Mouse (Mus musculus): ENCODE results near the gene Otub1. TPM values are rescaled to one million over a fixed set of nuclear protein-coding genes. Genes with fewer than 3 reads are reported as not detected.

The Otub1 gene
- polyA plus RNA-seq, 1 experiment = 87.5 TPM

DNA sequence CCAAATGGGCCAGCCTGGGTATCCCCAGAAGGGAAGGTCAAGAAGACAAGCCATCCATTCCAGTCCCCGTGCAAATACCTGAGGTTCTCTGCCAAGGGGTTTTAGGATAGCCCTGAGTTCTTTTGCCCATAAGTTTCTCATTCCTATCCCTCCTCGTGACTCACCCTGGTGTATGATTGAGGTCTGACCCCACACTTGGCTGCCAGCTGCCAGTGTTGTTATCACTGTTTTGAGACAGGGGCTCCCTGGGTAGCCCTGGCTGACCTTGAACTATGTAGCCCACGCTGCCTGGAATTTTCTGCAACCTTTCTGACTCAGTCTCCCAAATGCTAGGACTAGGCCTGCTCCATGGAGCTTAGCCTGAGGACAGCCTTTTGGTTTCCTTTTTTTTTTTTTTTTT, 45.1 kb downstream of the Otub1 start:
- Histone ChIP-seq H3K27ac (ENCODE audit: insufficient read depth, low read length) (no peak overlapping the region), H3K9me3 (replicated peaks; ENCODE audit: control insufficient read depth, insufficient read depth, low read length, poor library complexity, severe bottlenecking) (no peaks in the 10 kb centered on the region), H3K4me1 (ENCODE audit: control insufficient read depth, insufficient read depth, low read length) (no peaks in the 10 kb centered on the region), H3K27me3 (ENCODE audit: control insufficient read depth, insufficient read depth, low read length, poor library complexity, severe bottlenecking) (peaks cover 15% of the 10 kb centered on the region), H3K4me3 (ENCODE audit: low read depth, low read length) (no peak overlapping the region), H3K36me3 (ENCODE audit: control insufficient read depth, insufficient read depth, low read length, poor library complexity, severe bottlenecking) (no peaks in the 10 kb centered on the region), H3K9ac (ENCODE audit: low read depth, poor library complexity, severe bottlenecking) (no peak overlapping the region)
- TF ChIP-seq POLR2A (IDR thresholded peaks at IDR 0.05; ENCODE audit: insufficient read depth, low read length) = no peak
- TF ChIP-seq CTCF (IDR thresholded peaks at IDR 0.05; ENCODE audit: low read depth, low read length) = no peak
- TF ChIP-seq EP300 (IDR thresholded peaks at IDR 0.05; ENCODE audit: insufficient read depth, low read depth, low read length) = no peak

DNA sequence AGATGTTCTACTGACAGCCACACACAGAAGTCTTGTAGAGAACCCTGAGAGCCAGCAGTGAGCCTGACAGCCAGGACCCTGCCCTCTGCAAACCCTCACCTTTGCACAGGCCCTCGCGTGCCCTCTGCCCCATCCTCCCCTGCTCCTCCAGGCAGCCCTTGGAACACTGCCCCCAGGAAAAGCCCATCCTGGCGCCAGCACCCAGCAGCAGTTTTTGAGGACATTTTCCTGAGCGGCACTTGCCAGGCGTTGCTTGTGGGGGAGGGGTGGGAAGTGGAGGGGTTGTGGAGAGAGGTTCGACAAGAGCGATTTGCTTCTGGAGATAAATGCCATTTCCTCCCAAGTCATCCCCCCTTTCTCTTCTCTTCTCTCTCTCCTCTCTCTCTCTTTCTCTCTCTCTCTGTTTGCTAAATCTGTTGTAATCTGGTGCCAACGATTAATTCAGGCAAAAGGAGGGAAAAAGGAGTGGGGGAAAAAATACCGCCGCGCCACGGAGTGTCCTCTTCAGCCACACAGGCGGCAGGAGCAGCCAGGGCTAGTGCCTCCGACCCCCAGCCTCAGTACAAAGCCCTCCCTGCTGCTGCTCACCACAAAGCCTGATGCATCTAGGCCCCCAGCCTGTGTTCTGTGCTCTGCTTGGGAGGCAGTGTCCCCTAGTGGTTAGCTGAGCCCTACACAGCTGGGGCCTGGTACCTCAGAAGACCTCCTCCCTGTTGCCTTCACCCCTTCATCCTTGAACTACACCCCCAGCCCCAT, 45.8 kb downstream of the Otub1 start:
- Histone ChIP-seq H3K9ac (ENCODE audit: low read depth, poor library complexity, severe bottlenecking) (no peak overlapping the region), H3K27me3 (ENCODE audit: control insufficient read depth, insufficient read depth, low read length, poor library complexity, severe bottlenecking) (peaks cover 8% of the 10 kb centered on the region), H3K36me3 (ENCODE audit: control insufficient read depth, insufficient read depth, low read length, poor library complexity, severe bottlenecking) (no peaks in the 10 kb centered on the region), H3K4me3 (ENCODE audit: low read depth, low read length) (no peak overlapping the region), H3K9me3 (replicated peaks; ENCODE audit: control insufficient read depth, insufficient read depth, low read length, poor library complexity, severe bottlenecking) (no peaks in the 10 kb centered on the region), H3K27ac (ENCODE audit: insufficient read depth, low read length) (no peak overlapping the region), H3K4me1 (ENCODE audit: control insufficient read depth, insufficient read depth, low read length) (no peaks in the 10 kb centered on the region)
- TF ChIP-seq CTCF (IDR thresholded peaks at IDR 0.05; ENCODE audit: low read depth, low read length) (peak; percentile 92), EP300 (IDR thresholded peaks at IDR 0.05; ENCODE audit: insufficient read depth, low read depth, low read length) (no peak), POLR2A (IDR thresholded peaks at IDR 0.05; ENCODE audit: insufficient read depth, low read length) (no peak)

DNA sequence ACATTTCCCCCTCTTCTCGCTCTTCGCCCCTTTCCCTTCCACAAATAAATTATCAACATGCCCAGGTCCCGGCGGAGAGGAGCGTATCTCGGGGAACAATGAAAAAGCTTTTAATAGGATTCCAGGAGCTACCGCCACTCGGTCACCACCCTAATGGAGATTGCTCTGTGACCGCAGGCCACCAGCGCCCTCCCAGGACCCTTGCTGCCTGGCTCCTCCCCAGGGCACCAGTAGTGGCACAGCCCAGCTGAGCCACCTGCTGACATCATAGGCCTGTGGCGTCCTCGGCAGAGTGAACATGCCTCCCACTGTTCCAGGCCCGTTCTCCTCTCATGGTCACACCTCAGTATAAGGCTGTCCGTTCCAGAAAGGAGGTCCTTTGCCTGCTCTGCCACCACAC, 48.4 kb downstream of the Otub1 start:
- H3K9ac ChIP-seq (ENCODE audit: low read depth, poor library complexity, severe bottlenecking) = no peak overlapping the region
- no peaks in the 10 kb centered on the region for H3K36me3 ChIP-seq (ENCODE audit: control insufficient read depth, insufficient read depth, low read length, poor library complexity, severe bottlenecking)
- H3K27me3 ChIP-seq (ENCODE audit: control insufficient read depth, insufficient read depth, low read length, poor library complexity, severe bottlenecking) = no peaks in the 10 kb centered on the region
- TF ChIP-seq CTCF (IDR thresholded peaks at IDR 0.05; ENCODE audit: low read depth, low read length) (no peak), EP300 (IDR thresholded peaks at IDR 0.05; ENCODE audit: insufficient read depth, low read depth, low read length) (no peak), POLR2A (IDR thresholded peaks at IDR 0.05; ENCODE audit: insufficient read depth, low read length) (no peak)
- H3K27ac ChIP-seq (ENCODE audit: insufficient read depth, low read length) = no peak overlapping the region
- H3K4me3 ChIP-seq (ENCODE audit: low read depth, low read length) = no peak overlapping the region
- H3K9me3 ChIP-seq (replicated peaks; ENCODE audit: control insufficient read depth, insufficient read depth, low read length, poor library complexity, severe bottlenecking) = no peaks in the 10 kb centered on the region
- no peaks in the 10 kb centered on the region for H3K4me1 ChIP-seq (ENCODE audit: control insufficient read depth, insufficient read depth, low read length)

DNA sequence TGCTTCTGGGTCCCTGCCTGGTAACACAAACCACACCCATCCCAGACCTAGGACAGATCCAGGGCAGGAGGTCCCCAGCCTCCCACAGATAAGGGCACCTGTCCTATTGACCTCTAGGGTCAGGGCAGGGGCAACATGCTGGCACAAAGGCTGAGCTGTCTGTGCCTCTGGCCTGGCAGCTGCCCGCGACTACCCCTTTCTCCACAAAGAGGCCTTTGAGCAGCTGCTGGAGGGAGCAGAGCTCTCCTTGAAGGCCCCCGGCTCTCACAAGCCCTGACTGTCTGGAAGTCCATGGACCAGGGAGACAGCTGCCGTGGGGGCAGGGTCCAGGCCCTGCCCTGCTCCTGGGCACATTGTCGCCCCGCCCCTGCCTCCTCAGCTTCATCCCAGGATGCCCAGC, 50.9 kb downstream of the Otub1 start:
- Histone ChIP-seq H3K9ac (ENCODE audit: low read depth, poor library complexity, severe bottlenecking) (no peak overlapping the region), H3K27me3 (ENCODE audit: control insufficient read depth, insufficient read depth, low read length, poor library complexity, severe bottlenecking) (no peaks in the 10 kb centered on the region), H3K36me3 (ENCODE audit: control insufficient read depth, insufficient read depth, low read length, poor library complexity, severe bottlenecking) (no peaks in the 10 kb centered on the region), H3K4me1 (ENCODE audit: control insufficient read depth, insufficient read depth, low read length) (no peaks in the 10 kb centered on the region), H3K27ac (ENCODE audit: insufficient read depth, low read length) (no peak overlapping the region), H3K9me3 (replicated peaks; ENCODE audit: control insufficient read depth, insufficient read depth, low read length, poor library complexity, severe bottlenecking) (no peaks in the 10 kb centered on the region), H3K4me3 (ENCODE audit: low read depth, low read length) (no peak overlapping the region)
- TF ChIP-seq EP300 (IDR thresholded peaks at IDR 0.05; ENCODE audit: insufficient read depth, low read depth, low read length) (no peak), CTCF (IDR thresholded peaks at IDR 0.05; ENCODE audit: low read depth, low read length) (no peak), POLR2A (IDR thresholded peaks at IDR 0.05; ENCODE audit: insufficient read depth, low read length) (no peak)

DNA sequence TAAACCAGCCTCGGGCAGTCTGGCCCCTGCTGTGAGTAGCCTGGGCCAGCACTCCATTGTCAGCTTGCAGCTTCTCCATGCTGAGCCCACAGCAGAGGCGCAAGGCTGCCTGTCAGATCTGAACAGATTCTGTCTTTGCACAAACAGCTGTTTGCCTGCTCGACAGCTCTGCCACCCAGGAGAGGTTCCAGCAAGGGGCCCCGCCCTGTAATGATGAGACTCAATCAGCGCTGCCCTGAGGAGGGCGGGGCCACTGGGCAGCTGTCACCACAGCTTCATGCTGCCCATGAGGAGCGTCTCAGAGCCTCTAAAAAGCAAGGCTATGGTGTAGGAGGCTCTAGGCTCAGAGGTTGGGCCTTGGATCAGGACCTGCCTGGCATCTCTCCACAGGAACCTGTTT, 52.9 kb downstream of the Otub1 start:
- no peaks in the 10 kb centered on the region for H3K27me3 ChIP-seq (ENCODE audit: control insufficient read depth, insufficient read depth, low read length, poor library complexity, severe bottlenecking)
- H3K9me3 ChIP-seq (replicated peaks; ENCODE audit: control insufficient read depth, insufficient read depth, low read length, poor library complexity, severe bottlenecking) = no peaks in the 10 kb centered on the region
- H3K36me3 ChIP-seq (ENCODE audit: control insufficient read depth, insufficient read depth, low read length, poor library complexity, severe bottlenecking) = no peaks in the 10 kb centered on the region
- H3K4me1 ChIP-seq (ENCODE audit: control insufficient read depth, insufficient read depth, low read length) = no peaks in the 10 kb centered on the region
- no peak overlapping the region for H3K9ac ChIP-seq (ENCODE audit: low read depth, poor library complexity, severe bottlenecking)
- no peak overlapping the region for H3K4me3 ChIP-seq (ENCODE audit: low read depth, low read length)
- TF ChIP-seq EP300 (IDR thresholded peaks at IDR 0.05; ENCODE audit: insufficient read depth, low read depth, low read length) = no peak
- no peak for TF ChIP-seq CTCF (IDR thresholded peaks at IDR 0.05; ENCODE audit: low read depth, low read length)
- no peak for TF ChIP-seq POLR2A (IDR thresholded peaks at IDR 0.05; ENCODE audit: insufficient read depth, low read length)
- no peak overlapping the region for H3K27ac ChIP-seq (ENCODE audit: insufficient read depth, low read length)

DNA sequence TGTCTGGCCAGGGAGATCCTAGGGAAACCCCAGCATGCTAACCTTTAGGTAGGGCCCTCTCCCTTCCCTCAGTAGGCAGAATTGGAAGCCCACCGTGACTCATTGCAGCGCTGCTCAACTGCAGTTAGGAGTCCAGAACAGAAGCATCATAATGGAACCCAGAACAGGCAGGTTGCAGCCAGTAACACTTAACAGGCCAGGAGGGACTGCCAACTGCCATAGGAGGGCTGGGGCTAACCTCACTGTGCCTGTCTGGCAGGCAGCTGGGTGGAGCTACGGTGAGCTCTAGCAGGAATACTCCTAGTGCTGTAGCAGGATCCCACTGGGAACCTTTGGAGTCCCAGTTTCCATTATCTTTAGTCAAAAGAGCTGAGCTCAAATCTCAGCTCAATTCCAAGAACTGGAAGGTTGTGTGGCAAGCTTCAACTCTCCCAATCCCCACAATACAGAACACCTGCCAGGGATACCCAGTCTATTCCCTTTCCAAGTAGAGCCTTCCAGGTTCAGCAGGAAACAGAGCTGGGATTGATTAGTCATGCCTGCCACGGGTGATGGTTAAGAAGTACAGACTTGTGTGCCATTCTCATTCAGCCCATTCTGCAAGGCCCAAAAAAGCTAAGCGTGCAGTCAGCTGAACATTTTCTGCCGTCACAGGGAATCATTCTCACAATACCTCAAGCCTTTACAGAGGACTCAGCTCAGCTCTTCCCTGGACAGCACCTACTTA, 54.0 kb downstream of the Otub1 start:
- Histone ChIP-seq H3K36me3 (ENCODE audit: control insufficient read depth, insufficient read depth, low read length, poor library complexity, severe bottlenecking) (no peaks in the 10 kb centered on the region), H3K9me3 (replicated peaks; ENCODE audit: control insufficient read depth, insufficient read depth, low read length, poor library complexity, severe bottlenecking) (no peaks in the 10 kb centered on the region), H3K27me3 (ENCODE audit: control insufficient read depth, insufficient read depth, low read length, poor library complexity, severe bottlenecking) (no peaks in the 10 kb centered on the region), H3K27ac (ENCODE audit: insufficient read depth, low read length) (no peak overlapping the region), H3K4me3 (ENCODE audit: low read depth, low read length) (no peak overlapping the region), H3K4me1 (ENCODE audit: control insufficient read depth, insufficient read depth, low read length) (no peaks in the 10 kb centered on the region), H3K9ac (ENCODE audit: low read depth, poor library complexity, severe bottlenecking) (no peak overlapping the region)
- TF ChIP-seq CTCF (IDR thresholded peaks at IDR 0.05; ENCODE audit: low read depth, low read length) = no peak
- no peak for TF ChIP-seq EP300 (IDR thresholded peaks at IDR 0.05; ENCODE audit: insufficient read depth, low read depth, low read length)
- TF ChIP-seq POLR2A (IDR thresholded peaks at IDR 0.05; ENCODE audit: insufficient read depth, low read length) = no peak
